Mouse (Mus musculus): ENCODE measurements around the gene Gm3633.
"Not testable (repeated sequence)": the region's sequence is repeated elsewhere in the genome, so short reads cannot be mapped to it uniquely, and the experiment has no call there.

The Gm3633 gene

DNA sequence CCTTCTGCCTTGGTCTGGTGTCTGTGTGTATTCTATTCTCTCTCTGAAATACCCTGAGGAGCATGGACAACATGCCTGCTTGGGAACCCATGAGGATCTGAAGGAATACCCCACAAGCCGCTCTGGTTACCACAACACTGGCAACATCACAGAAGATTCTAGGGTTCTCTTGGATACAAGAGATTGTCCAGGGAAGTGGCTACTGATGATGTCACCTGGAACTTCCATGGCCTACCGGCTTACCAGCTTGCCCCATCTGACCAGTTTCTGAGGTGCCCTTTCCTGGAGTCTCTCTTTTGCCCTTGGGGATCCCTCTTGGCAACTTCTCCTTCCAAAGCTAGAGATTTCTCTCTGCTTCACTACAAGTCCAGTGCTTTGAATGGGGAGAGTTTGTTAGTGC lies at the start of gene Gm3633:
Gm3633 (minus strand) TSS at position 101 of the 400 bp plus-strand sequence.
- not testable (repeated sequence) for DNase-seq (ENCODE audit: low spot score)

DNA sequence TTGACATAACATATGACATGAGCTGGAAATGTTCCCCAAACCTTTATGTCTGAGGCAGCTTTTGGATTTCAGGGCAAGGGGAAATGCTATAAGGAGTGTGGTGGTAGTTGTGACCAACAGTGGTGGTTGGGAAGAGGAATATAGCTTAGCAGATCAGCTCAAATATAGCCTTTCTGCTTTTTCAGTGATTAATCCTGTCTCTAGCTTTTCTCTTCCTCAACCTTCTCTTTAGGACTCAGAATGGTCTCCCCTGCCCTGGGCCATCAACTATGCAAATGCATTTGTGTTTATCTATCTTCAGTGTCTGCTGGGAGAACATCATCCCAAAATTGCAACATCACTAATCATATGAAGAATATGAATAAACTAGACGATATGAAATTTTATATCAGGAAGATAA lies 13.9 kb upstream of the Gm3633 start, which contains the start of gene Gm10378:
Gm10378 (plus strand) TSS at position 301 of the 400 bp plus-strand sequence.
- DNase-seq (ENCODE audit: low spot score) = not testable (repeated sequence)

DNA sequence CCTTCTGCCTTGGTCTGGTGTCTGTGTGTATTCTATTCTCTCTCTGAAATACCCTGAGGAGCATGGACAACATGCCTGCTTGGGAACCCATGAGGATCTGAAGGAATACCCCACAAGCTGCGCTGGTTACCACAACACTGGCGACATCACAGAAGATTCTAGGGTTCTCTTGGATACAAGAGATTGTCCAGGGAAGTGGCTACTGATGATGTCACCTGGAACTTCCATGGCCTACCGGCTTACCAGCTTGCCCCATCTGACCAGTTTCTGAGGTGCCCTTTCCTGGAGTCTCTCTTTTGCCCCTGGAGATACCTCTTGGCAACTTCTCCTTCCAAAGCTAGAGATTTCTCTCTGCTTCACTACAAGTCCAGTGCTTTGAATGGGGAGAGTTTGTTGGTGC lies 41.9 kb downstream of the Gm3633 start, which contains the start of gene Gm17124:
Gm17124 (minus strand) TSS at position 101 of the 400 bp plus-strand sequence.
- not testable (repeated sequence) for DNase-seq (ENCODE audit: low spot score)

Data from urinary bladder, postnatal 14 days (tissue).